In genomic region chr2:68086101-68086500, GRCm38 (mm10) we compare ENCODE assay signal across 17 mouse cellular contexts.
"Had no signal": no experiment of that assay in that cellular context is flagged by ENCODE, and none has a peak within 500 bp of the region (broad histone marks: within the 10 kb centered on the region; RNA-seq: fewer than 3 reads in every experiment).

No protein-coding gene starts in this region.

- H3K9ac ChIP-seq: intestine, embryonic 15.5 days; limb, embryonic 12.5 days; limb, embryonic 15.5 days; liver, embryonic 14.5 days; liver, postnatal 0 days; lung, embryonic 14.5 days had no signal

- H3K4me2 ChIP-seq: intestine, embryonic 15.5 days; limb, embryonic 12.5 days; limb, embryonic 15.5 days; liver, embryonic 11.5 days; lung, embryonic 14.5 days had no signal

- DNase-seq: layer of hippocampus, postnatal 36 days; left cerebral cortex, postnatal 4 days; liver, postnatal 0 days; lung, embryonic 14.5 days; midbrain, embryonic 14.5 days; thymus, adult 18-20 months; thymus, postnatal 36 days had no signal

- H3K4me3 ChIP-seq: intestine, embryonic 15.5 days; layer of hippocampus, adult 2 months; left cerebral cortex, adult 2 months; limb, embryonic 12.5 days; limb, embryonic 15.5 days had no signal

- H3K9me3 ChIP-seq: intestine, embryonic 15.5 days; limb, embryonic 12.5 days; limb, embryonic 15.5 days had no signal

- H3K4me1 ChIP-seq: intestine, embryonic 15.5 days; limb, embryonic 12.5 days; limb, embryonic 15.5 days had no signal

- H3K27ac ChIP-seq: intestine, embryonic 15.5 days; layer of hippocampus, adult 2 months; left cerebral cortex, adult 2 months; limb, embryonic 12.5 days; limb, embryonic 15.5 days; liver, embryonic 14.5 days; macrophage had no signal

- ATAC-seq: hindbrain, embryonic 16.5 days; intestine, embryonic 15.5 days; liver, postnatal 0 days; lung, postnatal 0 days had no signal

- H3K36me3 ChIP-seq: intestine, embryonic 15.5 days; limb, embryonic 12.5 days; limb, embryonic 15.5 days had no signal

- H3K27me3 ChIP-seq: intestine, embryonic 15.5 days; limb, embryonic 12.5 days; limb, embryonic 15.5 days had no signal
